Mouse (Mus musculus) erythroblast, embryonic 14.5 days (primary cell): ENCODE data around the gene Grid2ip. TPM values are rescaled to one million over a fixed set of nuclear protein-coding genes. Genes with fewer than 3 reads are reported as not detected.

Experiments
- H3K27me3 ChIP-seq: 2 replicates; pipeline ENCODE4 v1.6.1; 2012; ENCODE audit warnings: inconsistent platforms; ENCODE audit not compliant: control insufficient read depth
- H3K36me3 ChIP-seq: 2 replicates; pipeline ENCODE4 v1.6.1; 2012; ENCODE audit warnings: mild to moderate bottlenecking, inconsistent platforms; ENCODE audit not compliant: control insufficient read depth
- H3K4me1 ChIP-seq: 2 replicates; pipeline ENCODE4 v1.6.1; 2012; ENCODE audit warnings: inconsistent platforms; ENCODE audit not compliant: control insufficient read depth
- H3K4me3 ChIP-seq: replicated peaks from 2 replicates; pipeline ENCODE3; 2012; ENCODE audit warnings: moderate library complexity, mild to moderate bottlenecking, inconsistent platforms
- H3K9me3 ChIP-seq: 2 replicates; pipeline ENCODE4 v1.6.1; 2012; ENCODE audit warnings: low read length, inconsistent platforms, mixed read lengths; ENCODE audit not compliant: control insufficient read depth
- GATA1 ChIP-seq: IDR thresholded peaks from 2 replicates; pipeline ENCODE4 v1.6.1; 2012; ENCODE audit warnings: low read length, inconsistent platforms, mixed read lengths
- TAL1 ChIP-seq: IDR thresholded peaks from 3 replicates; pipeline ENCODE4 v1.6.1; 2012; ENCODE audit warnings: low read length, inconsistent platforms, mixed read lengths
- polyA plus RNA-seq: library from polyadenylated mRNA; stranded (reverse); fragments of >175 nt; gene quantifications from 2 replicates; pipeline ENCODE4 v1.2.3, GENCODE M21; 2012

The Grid2ip gene
- polyA plus RNA-seq, 1 experiment, result not detected

- Histone ChIP-seq H3K4me1 (peaks cover 2% of the 10 kb centered on the region), H3K27me3 (no peaks in the 10 kb centered on the region), H3K9me3 (no peaks in the 10 kb centered on the region), H3K36me3 (peaks cover 48% of the 10 kb centered on the region), H3K4me3 (no peak overlapping the region)
- TF ChIP-seq GATA1, result no peak
Measured at GRCm38 (mm10) chr5:143423899-143424519, 66.9 kb downstream of the Grid2ip start.

DNA sequence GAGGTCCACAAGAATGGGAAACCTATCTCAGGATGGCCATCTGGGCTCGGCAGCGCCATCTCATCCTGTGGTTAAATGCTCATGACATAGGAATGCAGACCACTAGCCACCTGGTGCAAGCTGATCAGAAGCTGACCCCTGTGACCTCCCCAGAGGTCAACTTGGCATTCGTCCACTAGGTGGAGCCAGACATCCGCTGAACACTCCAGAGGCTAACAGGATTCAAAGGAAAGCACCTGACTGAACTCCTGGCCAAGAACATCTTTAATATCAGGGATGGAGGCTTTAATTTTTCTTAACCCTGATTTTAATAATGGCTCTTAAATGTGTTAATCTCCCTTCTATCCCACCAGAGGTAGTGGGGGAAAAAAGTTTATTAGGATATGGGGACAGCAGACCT lies 77.3 kb downstream of the Grid2ip start:
- Histone ChIP-seq H3K4me3 (no peak overlapping the region), H3K4me1 (no peaks in the 10 kb centered on the region), H3K36me3 (no peaks in the 10 kb centered on the region), H3K27me3 (no peaks in the 10 kb centered on the region), H3K9me3 (no peaks in the 10 kb centered on the region)
- TF ChIP-seq TAL1 (no peak), GATA1 (no peak)

DNA sequence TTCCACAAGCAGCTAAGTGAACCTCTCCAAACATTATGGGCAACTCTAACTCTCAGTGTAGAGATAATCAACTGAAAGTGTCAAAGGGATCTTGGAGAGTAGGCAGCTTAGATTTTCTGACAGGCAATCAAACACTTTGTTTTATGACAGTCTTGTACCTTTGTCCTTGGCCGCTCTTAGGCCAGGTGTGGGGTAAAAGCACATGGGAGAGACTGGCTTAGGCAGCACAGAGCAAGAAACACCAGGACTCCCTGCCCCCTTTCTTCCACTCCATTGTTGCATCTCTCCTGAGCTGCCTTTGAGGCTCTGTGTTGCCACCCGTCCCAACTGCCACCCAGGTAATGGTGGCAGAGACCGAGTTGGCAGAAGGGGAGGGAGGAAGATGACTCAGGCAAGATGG lies 84.2 kb downstream of the Grid2ip start:
- Histone ChIP-seq H3K4me1 (no peaks in the 10 kb centered on the region), H3K36me3 (no peaks in the 10 kb centered on the region), H3K27me3 (no peaks in the 10 kb centered on the region), H3K4me3 (no peak overlapping the region), H3K9me3 (no peaks in the 10 kb centered on the region)
- TF ChIP-seq TAL1 (no peak), GATA1 (no peak)

GRCm38 (mm10) chr5:143441753-143442152 lies 84.6 kb downstream of the Grid2ip start:
- H3K4me1 ChIP-seq, result no peaks in the 10 kb centered on the region
- H3K36me3 ChIP-seq, result no peaks in the 10 kb centered on the region
- no peaks in the 10 kb centered on the region for H3K9me3 ChIP-seq
- no peak overlapping the region for H3K4me3 ChIP-seq
- no peaks in the 10 kb centered on the region for H3K27me3 ChIP-seq
- TF ChIP-seq TAL1 (no peak), GATA1 (no peak)

Other genes starting within 250 kb of the Grid2ip start
- gene Rnf216, start 244.3 kb upstream of the Grid2ip start, polyA plus RNA-seq, result 2.4 and 2.9 TPM in 2 replicates
- not detected in 2 replicates for gene Olfr718-ps1, start 209.8 kb upstream of the Grid2ip start, polyA plus RNA-seq
- 0.01 and 0.02 TPM in 2 replicates for gene Rbak, start 176.6 kb upstream of the Grid2ip start, polyA plus RNA-seq
- gene Spdye4b, start 176.3 kb upstream of the Grid2ip start, polyA plus RNA-seq, result not detected in 2 replicates
- 0.02 TPM in 1 of 2 replicates, not detected in the other for gene Spdye4a, start 130.4 kb upstream of the Grid2ip start, polyA plus RNA-seq
- 0.02 TPM in 2 replicates for gene Zfp12, start 122.2 kb upstream of the Grid2ip start, polyA plus RNA-seq
- gene Zfp316, start 87.3 kb upstream of the Grid2ip start, polyA plus RNA-seq, result 0.02 TPM in 2 replicates
- 0.01 TPM in 1 of 2 replicates, not detected in the other for gene Zfp853, start 63.7 kb upstream of the Grid2ip start, polyA plus RNA-seq
- 9.0 and 10.0 TPM in 2 replicates for gene E130309D02Rik, start 42.0 kb upstream of the Grid2ip start, polyA plus RNA-seq
- 4.9 and 6.6 TPM in 2 replicates for gene Zdhhc4, start 28.1 kb upstream of the Grid2ip start, polyA plus RNA-seq
- 4.8 and 5.2 TPM in 2 replicates for gene Kdelr2, start 46.5 kb downstream of the Grid2ip start, polyA plus RNA-seq
- gene Daglb, start 107.2 kb downstream of the Grid2ip start, polyA plus RNA-seq, result 0.52 and 0.87 TPM in 2 replicates
- 7.6 and 8.1 TPM in 2 replicates for gene Rac1, start 170.7 kb downstream of the Grid2ip start, polyA plus RNA-seq